Mouse (Mus musculus) 3T3-L1 (cell line): ENCODE results near the gene Cycs.
"Not testable (repeated sequence)": the region's sequence is repeated elsewhere in the genome, so short reads cannot be mapped to it uniquely, and the experiment has no call there.

Experiments used
- DNase-seq: peaks from one replicate; pipeline ENCODE4 v3.0.0-alpha.2; 2015; ENCODE audit warnings: low read depth, low spot score

Cycs gene

GRCm38 (mm10) chr6:50566141-50566996 lies at the start of gene Cycs:
Gene Cycs (minus strand): TSS chr6:50566538.
- peak; percentile 100 for DNase-seq

- peak; percentile 69 for DNase-seq
These were observed 35.3 kb upstream of the Cycs start for GRCm38 (mm10) chr6:50601620-50602019.

- DNase-seq, result peak; percentile 21
These were observed 32.2 kb upstream of the Cycs start for GRCm38 (mm10) chr6:50598560-50598959.

GRCm38 (mm10) chr6:50596301-50597211 lies 30.2 kb upstream of the Cycs start, which contains the start of gene 4921507P07Rik:
Gene 4921507P07Rik (minus strand): TSS chr6:50596632.
- peak; percentile 73 for DNase-seq

- peak; percentile 21 for DNase-seq
These were observed 28.0 kb upstream of the Cycs start for GRCm38 (mm10) chr6:50594372-50594771.

- DNase-seq, result peak; percentile 71
These were observed 27.1 kb upstream of the Cycs start for GRCm38 (mm10) chr6:50593334-50593845.

GRCm38 (mm10) chr6:50590234-50590633 lies 23.9 kb upstream of the Cycs start:
- no peak for DNase-seq

- peak; percentile 92 for DNase-seq
These were observed 21.9 kb upstream of the Cycs start for GRCm38 (mm10) chr6:50588251-50588650.

- no peak for DNase-seq
These were observed 21.1 kb upstream of the Cycs start for GRCm38 (mm10) chr6:50587412-50587811.

GRCm38 (mm10) chr6:50586316-50586715 lies 20.0 kb upstream of the Cycs start:
- no peak for DNase-seq

- no peak for DNase-seq
These were observed 19.4 kb upstream of the Cycs start for GRCm38 (mm10) chr6:50585733-50586132.

- no peak for DNase-seq
These were observed 5.3 kb upstream of the Cycs start for GRCm38 (mm10) chr6:50571661-50572060.

- no peak for DNase-seq
These were observed 588 bp upstream of the Cycs start for GRCm38 (mm10) chr6:50566997-50567255.

- no peak for DNase-seq
These were observed 2.7 kb downstream of the Cycs start for GRCm38 (mm10) chr6:50563651-50564050.

GRCm38 (mm10) chr6:50562421-50562820 lies 3.9 kb downstream of the Cycs start:
- no peak for DNase-seq

GRCm38 (mm10) chr6:50560776-50561175 lies 5.6 kb downstream of the Cycs start:
- DNase-seq, result peak; percentile 67

GRCm38 (mm10) chr6:50558877-50559276 lies 7.5 kb downstream of the Cycs start:
- no peak for DNase-seq

GRCm38 (mm10) chr6:50557566-50557965 lies 8.8 kb downstream of the Cycs start:
- no peak for DNase-seq

- DNase-seq, result not testable (repeated sequence)
These were observed 12.1 kb downstream of the Cycs start for GRCm38 (mm10) chr6:50554223-50554622.

- no peak for DNase-seq
These were observed 13.3 kb downstream of the Cycs start for GRCm38 (mm10) chr6:50552881-50553518.

- no peak for DNase-seq
These were observed 16.5 kb downstream of the Cycs start for GRCm38 (mm10) chr6:50549791-50550190.

GRCm38 (mm10) chr6:50549051-50549450 lies 17.3 kb downstream of the Cycs start:
- peak; percentile 65 for DNase-seq
